Mouse (Mus musculus): ENCODE measurements around the gene Shank3. TPM values are rescaled to one million over a fixed set of nuclear protein-coding genes. Genes with fewer than 3 reads are reported as not detected.

Gene Shank3
- polyA plus RNA-seq, 1 experiment from 2014 or later = 7.9 TPM

GRCm38 (mm10) chr15:89528201-89528850 is 28.9 kb downstream of the Shank3 start:
- H3K9me3 ChIP-seq = no peaks in the 10 kb centered on the region
- WGBS = 91% methylated on average over 18 of the region's 18 CpGs
- no peak overlapping the region for H3K4me2 ChIP-seq
- peaks cover 25% of the 10 kb centered on the region for H3K4me1 ChIP-seq
- no peaks in the 10 kb centered on the region for H3K36me3 ChIP-seq (replicated peaks)
- no peak overlapping the region for H3K4me3 ChIP-seq (replicated peaks)
- no peak overlapping the region for H3K27ac ChIP-seq
- no peak overlapping the region for H3K9ac ChIP-seq
- peaks cover 24% of the 10 kb centered on the region for H3K27me3 ChIP-seq
- no peak for ATAC-seq (ENCODE audit: low FRiP score)

- Histone ChIP-seq H3K27me3 (peaks cover 19% of the 10 kb centered on the region), H3K4me1 (peaks cover 27% of the 10 kb centered on the region), H3K36me3 (replicated peaks) (no peaks in the 10 kb centered on the region), H3K9me3 (no peaks in the 10 kb centered on the region), H3K4me3 (replicated peaks) (no peak overlapping the region), H3K4me2 (no peak overlapping the region), H3K27ac (no peak overlapping the region), H3K9ac (no peak overlapping the region)
- 94% methylated on average over 10 of the region's 10 CpGs for WGBS
- no peak for ATAC-seq (ENCODE audit: low FRiP score)
These were observed 29.5 kb downstream of the Shank3 start for GRCm38 (mm10) chr15:89528923-89529322.

- Histone ChIP-seq H3K9ac (no peak overlapping the region), H3K9me3 (no peaks in the 10 kb centered on the region), H3K27me3 (peaks cover 5% of the 10 kb centered on the region), H3K4me3 (replicated peaks) (no peak overlapping the region), H3K4me1 (peaks cover 29% of the 10 kb centered on the region), H3K4me2 (no peak overlapping the region), H3K27ac (no peak overlapping the region), H3K36me3 (replicated peaks) (no peaks in the 10 kb centered on the region)
- no peak for ATAC-seq (ENCODE audit: low FRiP score)
- WGBS = 3% methylated on average over 4 of the region's 4 CpGs
These were observed 30.9 kb downstream of the Shank3 start for GRCm38 (mm10) chr15:89530336-89530735.

- H3K4me1 ChIP-seq = peaks cover 29% of the 10 kb centered on the region
- no peaks in the 10 kb centered on the region; the same call in 1 of the 2 replicates for H3K27me3 ChIP-seq
- H3K4me3 ChIP-seq (replicated peaks) = no peak overlapping the region
- WGBS = 89% methylated on average over 5 of the region's 5 CpGs
- no peak overlapping the region for H3K27ac ChIP-seq
- H3K9me3 ChIP-seq = no peaks in the 10 kb centered on the region
- no peak overlapping the region for H3K9ac ChIP-seq
- no peak for ATAC-seq (ENCODE audit: low FRiP score)
- H3K36me3 ChIP-seq (replicated peaks) = no peaks in the 10 kb centered on the region
- no peak overlapping the region for H3K4me2 ChIP-seq
These were observed 32.0 kb downstream of the Shank3 start for GRCm38 (mm10) chr15:89531399-89531798.

- H3K9ac ChIP-seq = peak overlapping the region; percentile 65
- peak overlapping the region; percentile 79 for H3K4me2 ChIP-seq
- no peaks in the 10 kb centered on the region; the same call in 1 of the 2 replicates for H3K27me3 ChIP-seq
- H3K27ac ChIP-seq = peak overlapping the region; percentile 81
- 19% methylated on average over 29 of the region's 29 CpGs for WGBS
- no peaks in the 10 kb centered on the region for H3K9me3 ChIP-seq
- ATAC-seq (ENCODE audit: low FRiP score) = peak; percentile 92
- peaks cover 29% of the 10 kb centered on the region for H3K4me1 ChIP-seq
- H3K4me3 ChIP-seq (replicated peaks) = peak overlapping the region; percentile 45
- H3K36me3 ChIP-seq (replicated peaks) = no peaks in the 10 kb centered on the region
These were observed 32.9 kb downstream of the Shank3 start for GRCm38 (mm10) chr15:89532026-89532923.

GRCm38 (mm10) chr15:89532924-89533842 is 33.8 kb downstream of the Shank3 start:
- H3K4me3 ChIP-seq (replicated peaks) = peak overlapping the region; percentile 45

GRCm38 (mm10) chr15:89533843-89534207 is 34.4 kb downstream of the Shank3 start:
- no peak overlapping the region for H3K27ac ChIP-seq
- no peaks in the 10 kb centered on the region for H3K9me3 ChIP-seq
- H3K27me3 ChIP-seq = no peaks in the 10 kb centered on the region
- WGBS = 88% methylated on average over 10 of the region's 10 CpGs
- H3K4me1 ChIP-seq = peaks cover 29% of the 10 kb centered on the region
- H3K4me2 ChIP-seq = peak overlapping the region; percentile 79
- no peak for ATAC-seq (ENCODE audit: low FRiP score)
- no peaks in the 10 kb centered on the region for H3K36me3 ChIP-seq (replicated peaks)
- peak overlapping the region; percentile 45 for H3K4me3 ChIP-seq (replicated peaks)
- H3K9ac ChIP-seq = peak overlapping the region; percentile 65; the same call in 1 of the 2 replicates

More at GRCm38 (mm10) chr15:89532924-89533842, 33.8 kb downstream of the Shank3 start:
- ATAC-seq (ENCODE audit: low FRiP score) = peak; percentile 53
- Histone ChIP-seq H3K4me1 (peaks cover 29% of the 10 kb centered on the region), H3K36me3 (replicated peaks) (no peaks in the 10 kb centered on the region), H3K27ac (peak overlapping the region; percentile 81), H3K27me3 (no peaks in the 10 kb centered on the region), H3K9ac (peak overlapping the region; percentile 65), H3K4me2 (peak overlapping the region; percentile 79), H3K9me3 (no peaks in the 10 kb centered on the region)
- 60% methylated on average over 23 of the region's 23 CpGs for WGBS

- Histone ChIP-seq H3K4me3 (replicated peaks) (no peak overlapping the region), H3K9me3 (no peaks in the 10 kb centered on the region), H3K4me1 (peaks cover 20% of the 10 kb centered on the region), H3K27me3 (peaks cover 32% of the 10 kb centered on the region), H3K27ac (no peak overlapping the region), H3K4me2 (no peak overlapping the region), H3K36me3 (replicated peaks) (peaks cover 15% of the 10 kb centered on the region; the same call in 1 of the 2 replicates), H3K9ac (no peak overlapping the region)
- 90% methylated on average over 7 of the region's 7 CpGs for WGBS
- ATAC-seq (ENCODE audit: low FRiP score) = no peak
These were observed 44.7 kb downstream of the Shank3 start for GRCm38 (mm10) chr15:89544171-89544570.

- no peak for ATAC-seq (ENCODE audit: low FRiP score)
- Histone ChIP-seq H3K4me1 (peaks cover 20% of the 10 kb centered on the region), H3K36me3 (replicated peaks) (peaks cover 24% of the 10 kb centered on the region; the same call in 1 of the 2 replicates), H3K4me2 (peak overlapping the region; percentile 60), H3K9me3 (no peaks in the 10 kb centered on the region), H3K9ac (no peak overlapping the region), H3K27me3 (peaks cover 36% of the 10 kb centered on the region), H3K4me3 (replicated peaks) (peak overlapping the region; percentile 34), H3K27ac (no peak overlapping the region)
- 45% methylated on average over 8 of the region's 8 CpGs for WGBS
These were observed 47.9 kb downstream of the Shank3 start for GRCm38 (mm10) chr15:89547321-89547720.

GRCm38 (mm10) chr15:89547824-89548601 is 48.6 kb downstream of the Shank3 start:
- Histone ChIP-seq H3K27me3 (peaks cover 36% of the 10 kb centered on the region), H3K4me1 (peaks cover 20% of the 10 kb centered on the region), H3K4me3 (replicated peaks) (peak overlapping the region; percentile 34), H3K4me2 (peak overlapping the region; percentile 60), H3K27ac (no peak overlapping the region), H3K36me3 (replicated peaks) (peaks cover 22% of the 10 kb centered on the region; the same call in 1 of the 2 replicates), H3K9ac (peak overlapping the region; percentile 41; the same call in 1 of the 2 replicates), H3K9me3 (no peaks in the 10 kb centered on the region)
- peak; percentile 90 for ATAC-seq (ENCODE audit: low FRiP score)
- 8% methylated on average over 56 of the region's 58 CpGs for WGBS

- H3K4me3 ChIP-seq (replicated peaks) = peak overlapping the region; percentile 34
- peak; percentile 31 for ATAC-seq (ENCODE audit: low FRiP score)
- WGBS = 24% methylated on average over 11 of the region's 11 CpGs
These were observed 49.4 kb downstream of the Shank3 start for GRCm38 (mm10) chr15:89548837-89549236.

More at GRCm38 (mm10) chr15:89548837-89549236, 49.4 kb downstream of the Shank3 start:
- H3K9ac ChIP-seq = no peak overlapping the region
- peak overlapping the region; percentile 60 for H3K4me2 ChIP-seq
- peaks cover 20% of the 10 kb centered on the region for H3K4me1 ChIP-seq
- H3K9me3 ChIP-seq = no peaks in the 10 kb centered on the region
- H3K36me3 ChIP-seq (replicated peaks) = peaks cover 18% of the 10 kb centered on the region; the same call in 1 of the 2 replicates
- no peak overlapping the region for H3K27ac ChIP-seq
- peaks cover 36% of the 10 kb centered on the region for H3K27me3 ChIP-seq

All from forebrain, embryonic 12.5 days (tissue).